Mouse (Mus musculus): ENCODE data around the gene Zfp454. TPM values are rescaled to one million over a fixed set of nuclear protein-coding genes. Genes with fewer than 3 reads are reported as not detected.

Zfp454 gene
- polyA plus RNA-seq (2016; fragmentation: Nextera tagmentation; extraction: Ambion mirVana): 4.5 and 6.5 TPM in 2 replicates

- peaks cover 13% of the 10 kb centered on the region for H3K36me3 ChIP-seq
- DNase-seq (ENCODE audit: low spot score): peak; percentile 95
- H3K27me3 ChIP-seq (ENCODE audit: insufficient read depth, poor library complexity, severe bottlenecking): no peaks in the 10 kb centered on the region
- peak within 1 kb of the TSS; percentile 85 for H3K27ac ChIP-seq
- peaks cover 14% of the 10 kb centered on the region for H3K4me1 ChIP-seq
- 6% methylated on average over 26 of the region's 26 CpGs for WGBS
- H3K9me3 ChIP-seq: peaks cover under 1% of the 10 kb centered on the region; the same call in 1 of the 2 replicates
- peak within 1 kb of the TSS; percentile 64 for H3K4me3 ChIP-seq
These were observed at the start of gene Zfp454 for GRCm38 (mm10) chr11:50887390-50888128. Gene Zfp454, minus strand, starts transcription at chr11:50887651.

- no peaks in the 10 kb centered on the region for H3K9me3 ChIP-seq
- H3K4me1 ChIP-seq: peaks cover 3% of the 10 kb centered on the region; the same call in 1 of the 2 replicates
- DNase-seq (ENCODE audit: low spot score): no peak
- no peak overlapping the region; the same call in 1 of the 2 replicates for H3K4me3 ChIP-seq
- H3K27me3 ChIP-seq (ENCODE audit: insufficient read depth, poor library complexity, severe bottlenecking): peaks cover 14% of the 10 kb centered on the region; the same call in 1 of the 2 replicates
- no peaks in the 10 kb centered on the region for H3K36me3 ChIP-seq
- 83% methylated on average over 1 of the region's 1 CpGs for WGBS
- no peak overlapping the region for H3K27ac ChIP-seq
These were observed 44.6 kb upstream of the Zfp454 start for GRCm38 (mm10) chr11:50932040-50932439.

- Histone ChIP-seq H3K4me3 (peak within 1 kb of the TSS; percentile 74), H3K9me3 (no peaks in the 10 kb centered on the region), H3K27ac (peak within 1 kb of the TSS; percentile 80), H3K36me3 (no peaks in the 10 kb centered on the region), H3K4me1 (peaks cover 3% of the 10 kb centered on the region; the same call in 1 of the 2 replicates), H3K27me3 (ENCODE audit: insufficient read depth, poor library complexity, severe bottlenecking) (peaks cover 14% of the 10 kb centered on the region; the same call in 1 of the 2 replicates)
- DNase-seq (ENCODE audit: low spot score): peak; percentile 95
- 0% methylated on average over 18 of the region's 18 CpGs for WGBS
These were observed 44.0 kb upstream of the Zfp454 start, which contains the start of gene Zfp354b for GRCm38 (mm10) chr11:50931451-50931866. Gene Zfp354b, minus strand, starts transcription at chr11:50931633.

GRCm38 (mm10) chr11:50931021-50931420, 43.6 kb upstream of the Zfp454 start:
- H3K27ac ChIP-seq: peak overlapping the region; percentile 80
- no peaks in the 10 kb centered on the region for H3K9me3 ChIP-seq
- no peaks in the 10 kb centered on the region for H3K36me3 ChIP-seq
- H3K4me3 ChIP-seq: peak overlapping the region; percentile 74
- H3K4me1 ChIP-seq: peaks cover 3% of the 10 kb centered on the region; the same call in 1 of the 2 replicates
- no peak for DNase-seq (ENCODE audit: low spot score)
- WGBS: 2% methylated on average over 16 of the region's 16 CpGs
- H3K27me3 ChIP-seq (ENCODE audit: insufficient read depth, poor library complexity, severe bottlenecking): peaks cover 14% of the 10 kb centered on the region; the same call in 1 of the 2 replicates

- Histone ChIP-seq H3K27me3 (ENCODE audit: insufficient read depth, poor library complexity, severe bottlenecking) (peaks cover 13% of the 10 kb centered on the region; the same call in 1 of the 2 replicates), H3K36me3 (no peaks in the 10 kb centered on the region), H3K4me1 (peaks cover 3% of the 10 kb centered on the region; the same call in 1 of the 2 replicates), H3K4me3 (peak overlapping the region; percentile 74), H3K9me3 (no peaks in the 10 kb centered on the region), H3K27ac (peak overlapping the region; percentile 80; the same call in 1 of the 2 replicates)
- DNase-seq (ENCODE audit: low spot score): no peak
- WGBS: 22% methylated on average over 14 of the region's 14 CpGs
These were observed 43.1 kb upstream of the Zfp454 start for GRCm38 (mm10) chr11:50930469-50931014.

GRCm38 (mm10) chr11:50915671-50916320, 28.3 kb upstream of the Zfp454 start, which contains the start of gene Zfp2:
Gene Zfp2, minus strand, starts transcription at chr11:50916165.
- no peaks in the 10 kb centered on the region for H3K27me3 ChIP-seq (ENCODE audit: insufficient read depth, poor library complexity, severe bottlenecking)
- DNase-seq (ENCODE audit: low spot score): peak; percentile 95
- H3K36me3 ChIP-seq: peaks cover 20% of the 10 kb centered on the region
- H3K9me3 ChIP-seq: peaks cover 5% of the 10 kb centered on the region; the same call in 1 of the 2 replicates
- peak within 1 kb of the TSS; percentile 93 for H3K27ac ChIP-seq
- no peaks in the 10 kb centered on the region for H3K4me1 ChIP-seq
- under 1% methylated on average over 47 of the region's 47 CpGs for WGBS
- peak within 1 kb of the TSS; percentile 87 for H3K4me3 ChIP-seq

GRCm38 (mm10) chr11:50914461-50914860, 27.0 kb upstream of the Zfp454 start:
- Histone ChIP-seq H3K36me3 (peaks cover 33% of the 10 kb centered on the region), H3K4me1 (no peaks in the 10 kb centered on the region), H3K27me3 (ENCODE audit: insufficient read depth, poor library complexity, severe bottlenecking) (no peaks in the 10 kb centered on the region), H3K9me3 (peaks cover 5% of the 10 kb centered on the region; the same call in 1 of the 2 replicates), H3K4me3 (no peak overlapping the region), H3K27ac (no peak overlapping the region)
- no peak for DNase-seq (ENCODE audit: low spot score)
- 84% methylated on average over 3 of the region's 3 CpGs for WGBS

GRCm38 (mm10) chr11:50913301-50913700, 25.9 kb upstream of the Zfp454 start:
- no peak for DNase-seq (ENCODE audit: low spot score)
- H3K9me3 ChIP-seq: peaks cover 5% of the 10 kb centered on the region; the same call in 1 of the 2 replicates
- no peaks in the 10 kb centered on the region for H3K4me1 ChIP-seq
- H3K4me3 ChIP-seq: no peak overlapping the region
- no peak overlapping the region for H3K27ac ChIP-seq
- 68% methylated on average over 1 of the region's 1 CpGs for WGBS
- peaks cover 43% of the 10 kb centered on the region for H3K36me3 ChIP-seq
- no peaks in the 10 kb centered on the region for H3K27me3 ChIP-seq (ENCODE audit: insufficient read depth, poor library complexity, severe bottlenecking)

- no peaks in the 10 kb centered on the region for H3K4me1 ChIP-seq
- no peaks in the 10 kb centered on the region for H3K27me3 ChIP-seq (ENCODE audit: insufficient read depth, poor library complexity, severe bottlenecking)
- no peak overlapping the region for H3K4me3 ChIP-seq
- no peak for DNase-seq (ENCODE audit: low spot score)
- peaks cover 18% of the 10 kb centered on the region for H3K9me3 ChIP-seq
- no peak overlapping the region for H3K27ac ChIP-seq
- WGBS: 83% methylated on average over 5 of the region's 5 CpGs
- H3K36me3 ChIP-seq: peaks cover 91% of the 10 kb centered on the region
These were observed 20.7 kb upstream of the Zfp454 start for GRCm38 (mm10) chr11:50908136-50908535.

- Histone ChIP-seq H3K27me3 (ENCODE audit: insufficient read depth, poor library complexity, severe bottlenecking) (no peaks in the 10 kb centered on the region), H3K27ac (no peak overlapping the region), H3K36me3 (peaks cover 42% of the 10 kb centered on the region), H3K4me1 (no peaks in the 10 kb centered on the region), H3K4me3 (no peak overlapping the region), H3K9me3 (peaks cover 57% of the 10 kb centered on the region)
- 71% methylated on average over 1 of the region's 1 CpGs for WGBS
- DNase-seq (ENCODE audit: low spot score): no peak
These were observed 9.9 kb upstream of the Zfp454 start for GRCm38 (mm10) chr11:50897359-50897758.

GRCm38 (mm10) chr11:50892441-50892840, 5.0 kb upstream of the Zfp454 start:
- no peaks in the 10 kb centered on the region for H3K27me3 ChIP-seq (ENCODE audit: insufficient read depth, poor library complexity, severe bottlenecking)
- no peak overlapping the region for H3K27ac ChIP-seq
- H3K4me1 ChIP-seq: 0 out of 2 replicates have a peak, but pooled peaks cover 4% of the 10 kb centered on the region
- no peaks in the 10 kb centered on the region for H3K36me3 ChIP-seq
- 43% methylated on average over 2 of the region's 2 CpGs for WGBS
- no peak overlapping the region for H3K4me3 ChIP-seq
- H3K9me3 ChIP-seq: peaks cover 14% of the 10 kb centered on the region
- DNase-seq (ENCODE audit: low spot score): no peak

- H3K4me3 ChIP-seq: peak overlapping the region; percentile 64
- peak overlapping the region; percentile 85 for H3K27ac ChIP-seq
- H3K9me3 ChIP-seq: no peaks in the 10 kb centered on the region
- WGBS: 37% methylated on average over 10 of the region's 10 CpGs
- peaks cover 14% of the 10 kb centered on the region for H3K4me1 ChIP-seq
- peaks cover 13% of the 10 kb centered on the region for H3K36me3 ChIP-seq
- no peak for DNase-seq (ENCODE audit: low spot score)
- no peaks in the 10 kb centered on the region for H3K27me3 ChIP-seq (ENCODE audit: insufficient read depth, poor library complexity, severe bottlenecking)
These were observed 538 bp downstream of the Zfp454 start for GRCm38 (mm10) chr11:50886933-50887293.
